Mouse (Mus musculus): ENCODE results near the gene Cdkn1a. TPM values are rescaled to one million over a fixed set of nuclear protein-coding genes. Genes with fewer than 3 reads are reported as not detected.
"Not testable (repeated sequence)": the region's sequence is repeated elsewhere in the genome, so short reads cannot be mapped to it uniquely, and the experiment has no call there.

Cdkn1a gene
- polyA plus RNA-seq, 1 experiment from 2014 or later = 115 TPM

- 79% methylated on average over 8 of the region's 8 CpGs for WGBS
Measured at GRCm38 (mm10) chr17:29099076-29099475, 8.3 kb downstream of the Cdkn1a start.

GRCm38 (mm10) chr17:29100627-29101026 is 9.9 kb downstream of the Cdkn1a start:
- H3K9ac ChIP-seq = no peak overlapping the region
- H3K4me2 ChIP-seq = no peak overlapping the region
- 96% methylated on average over 7 of the region's 7 CpGs for WGBS
- H3K4me1 ChIP-seq (replicated peaks) = peaks cover 2% of the 10 kb centered on the region; the same call in 1 of the 2 replicates
- no peaks in the 10 kb centered on the region for H3K27me3 ChIP-seq
- no peak for ATAC-seq (ENCODE audit: low FRiP score, low read depth)
- no peak overlapping the region for H3K4me3 ChIP-seq
- H3K27ac ChIP-seq (replicated peaks) = no peak overlapping the region
- no peaks in the 10 kb centered on the region for H3K9me3 ChIP-seq
- peaks cover 9% of the 10 kb centered on the region; the same call in 1 of the 2 replicates for H3K36me3 ChIP-seq

More at GRCm38 (mm10) chr17:29099076-29099475, 8.3 kb downstream of the Cdkn1a start:
- Histone ChIP-seq H3K27me3 (no peaks in the 10 kb centered on the region), H3K9me3 (no peaks in the 10 kb centered on the region), H3K27ac (replicated peaks) (no peak overlapping the region), H3K4me1 (replicated peaks) (peaks cover 12% of the 10 kb centered on the region), H3K9ac (no peak overlapping the region), H3K4me2 (no peak overlapping the region), H3K36me3 (peaks cover 9% of the 10 kb centered on the region; the same call in 1 of the 2 replicates), H3K4me3 (no peak overlapping the region)
- no peak for ATAC-seq (ENCODE audit: low FRiP score, low read depth)

- H3K36me3 ChIP-seq; H3K4me3 ChIP-seq; H3K4me1 ChIP-seq (replicated peaks); ATAC-seq (ENCODE audit: low FRiP score, low read depth); H3K27me3 ChIP-seq; H3K4me2 ChIP-seq; H3K27ac ChIP-seq (replicated peaks); H3K9me3 ChIP-seq; H3K9ac ChIP-seq: not testable (repeated sequence)
- WGBS = 84% methylated on average over 6 of the region's 6 CpGs
Measured at GRCm38 (mm10) chr17:29110356-29110755, 19.6 kb downstream of the Cdkn1a start.

GRCm38 (mm10) chr17:29111332-29111731 is 20.6 kb downstream of the Cdkn1a start:
- H3K4me3 ChIP-seq = no peak overlapping the region
- H3K27ac ChIP-seq (replicated peaks) = no peak overlapping the region
- no peaks in the 10 kb centered on the region for H3K36me3 ChIP-seq
- H3K4me1 ChIP-seq (replicated peaks) = no peaks in the 10 kb centered on the region
- 91% methylated on average over 5 of the region's 5 CpGs for WGBS
- no peak overlapping the region for H3K4me2 ChIP-seq
- H3K9me3 ChIP-seq = no peaks in the 10 kb centered on the region
- H3K27me3 ChIP-seq = no peaks in the 10 kb centered on the region
- no peak overlapping the region for H3K9ac ChIP-seq
- ATAC-seq (ENCODE audit: low FRiP score, low read depth) = no peak

GRCm38 (mm10) chr17:29113591-29114352 is 23.0 kb downstream of the Cdkn1a start, which contains the start of gene Rab44:
Gene Rab44, plus strand, starts transcription at chr17:29114145.
- Histone ChIP-seq H3K36me3 (no peaks in the 10 kb centered on the region), H3K27ac (replicated peaks) (no peak within 1 kb of the TSS), H3K9me3 (no peaks in the 10 kb centered on the region), H3K9ac (no peak within 1 kb of the TSS), H3K4me1 (replicated peaks) (no peaks in the 10 kb centered on the region), H3K4me3 (no peak within 1 kb of the TSS), H3K27me3 (no peaks in the 10 kb centered on the region), H3K4me2 (no peak within 1 kb of the TSS)
- 94% methylated on average over 13 of the region's 13 CpGs for WGBS
- ATAC-seq (ENCODE audit: low FRiP score, low read depth) = no peak

- no peak overlapping the region for H3K9ac ChIP-seq
- no peaks in the 10 kb centered on the region for H3K4me1 ChIP-seq (replicated peaks)
- WGBS = 79% methylated on average over 12 of the region's 12 CpGs
- H3K9me3 ChIP-seq = no peaks in the 10 kb centered on the region
- no peak overlapping the region for H3K4me2 ChIP-seq
- no peak overlapping the region for H3K4me3 ChIP-seq
- H3K27me3 ChIP-seq = no peaks in the 10 kb centered on the region
- H3K36me3 ChIP-seq = no peaks in the 10 kb centered on the region
- no peak overlapping the region for H3K27ac ChIP-seq (replicated peaks)
- no peak for ATAC-seq (ENCODE audit: low FRiP score, low read depth)
Measured at GRCm38 (mm10) chr17:29116023-29116422, 25.2 kb downstream of the Cdkn1a start.

DNA sequence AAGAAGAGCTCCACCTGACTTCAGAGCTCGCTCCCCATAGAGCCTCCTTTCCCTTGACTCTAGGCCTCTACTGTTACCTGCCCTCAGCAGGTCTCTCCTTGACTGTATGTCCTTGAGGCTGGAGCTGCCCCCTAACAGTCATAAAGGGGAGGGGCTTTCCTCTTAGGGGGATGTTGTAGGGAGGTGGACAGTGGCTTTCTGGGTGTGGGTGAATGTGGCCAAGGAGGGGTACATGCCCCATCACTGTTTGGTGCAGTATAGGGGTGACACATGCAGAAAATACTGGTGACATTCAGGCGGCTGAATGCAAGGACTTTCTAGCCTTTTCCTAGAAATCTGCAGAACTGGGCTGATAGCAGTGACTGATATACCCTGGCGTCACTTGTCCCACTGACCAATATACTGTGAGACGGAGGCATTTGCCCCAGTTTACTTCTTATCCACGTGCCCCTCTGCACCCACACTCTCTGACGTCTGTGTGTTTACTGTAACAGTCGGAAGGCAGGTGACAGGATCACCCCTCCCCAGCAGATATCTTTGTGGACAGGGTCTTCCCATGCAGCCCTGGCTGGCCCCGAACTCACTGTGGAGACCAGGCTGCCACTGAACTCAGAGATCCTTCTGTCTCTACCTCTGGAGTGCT is 26.4 kb downstream of the Cdkn1a start:
- ATAC-seq (ENCODE audit: low FRiP score, low read depth) = no peak
- Histone ChIP-seq H3K36me3 (no peaks in the 10 kb centered on the region), H3K27ac (replicated peaks) (no peak overlapping the region), H3K27me3 (no peaks in the 10 kb centered on the region), H3K4me2 (no peak overlapping the region), H3K9ac (no peak overlapping the region), H3K4me3 (no peak overlapping the region), H3K9me3 (no peaks in the 10 kb centered on the region), H3K4me1 (replicated peaks) (no peaks in the 10 kb centered on the region)
- WGBS = 74% methylated on average over 8 of the region's 8 CpGs

GRCm38 (mm10) chr17:29118057-29118456 is 27.3 kb downstream of the Cdkn1a start:
- Histone ChIP-seq H3K4me1 (replicated peaks) (no peaks in the 10 kb centered on the region), H3K4me3 (no peak overlapping the region), H3K9ac (no peak overlapping the region), H3K27ac (replicated peaks) (no peak overlapping the region), H3K27me3 (no peaks in the 10 kb centered on the region), H3K36me3 (no peaks in the 10 kb centered on the region), H3K9me3 (no peaks in the 10 kb centered on the region), H3K4me2 (no peak overlapping the region)
- 57% methylated on average over 5 of the region's 5 CpGs for WGBS
- ATAC-seq (ENCODE audit: low FRiP score, low read depth) = no peak

DNA sequence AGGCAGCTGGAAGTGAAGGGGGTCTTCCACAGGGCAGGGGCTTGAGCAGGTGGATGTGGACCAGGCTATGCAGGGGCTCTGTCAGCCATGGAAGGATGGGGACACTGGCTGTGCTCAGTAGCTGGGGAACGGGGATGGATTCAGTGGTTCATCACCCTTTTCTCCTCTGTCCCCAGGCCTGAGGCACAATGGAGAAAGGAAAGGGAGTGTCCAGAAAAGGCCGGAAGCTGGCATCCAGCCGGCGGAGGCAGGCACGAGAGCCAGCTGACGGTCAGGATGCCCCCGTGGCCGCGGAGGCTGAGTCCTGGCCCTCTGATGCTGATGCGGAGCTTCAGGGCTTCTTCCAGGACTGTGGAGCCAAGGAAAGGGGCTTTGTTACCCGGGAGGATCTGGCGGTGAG is 29.9 kb downstream of the Cdkn1a start:
- no peak for ATAC-seq (ENCODE audit: low FRiP score, low read depth)
- H3K9me3 ChIP-seq = no peaks in the 10 kb centered on the region
- 41% methylated on average over 12 of the region's 12 CpGs for WGBS
- no peak overlapping the region for H3K9ac ChIP-seq
- no peaks in the 10 kb centered on the region for H3K4me1 ChIP-seq (replicated peaks)
- no peak overlapping the region for H3K27ac ChIP-seq (replicated peaks)
- H3K4me3 ChIP-seq = no peak overlapping the region
- H3K4me2 ChIP-seq = no peak overlapping the region
- H3K27me3 ChIP-seq = no peaks in the 10 kb centered on the region
- H3K36me3 ChIP-seq = no peaks in the 10 kb centered on the region

DNA sequence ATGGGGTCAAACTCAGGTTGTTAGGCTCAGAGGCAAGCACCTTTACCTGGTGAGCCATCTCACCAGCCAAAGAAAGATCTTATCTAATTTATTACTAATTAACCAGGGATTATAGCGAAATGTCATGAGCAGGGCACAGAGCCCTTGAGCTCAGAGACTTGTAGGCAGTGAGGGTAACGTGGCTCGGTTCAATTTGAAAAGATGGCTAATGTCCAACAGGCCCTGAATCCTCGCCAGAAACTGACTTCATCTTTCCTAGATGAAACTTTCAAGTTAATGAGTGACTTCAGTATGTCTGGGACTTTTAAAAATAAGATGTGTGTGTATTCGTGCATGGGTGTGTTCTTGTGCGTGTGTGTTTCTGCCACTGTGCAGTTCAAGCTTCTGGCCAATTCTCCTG is 32.0 kb downstream of the Cdkn1a start:
- Histone ChIP-seq H3K36me3 (no peaks in the 10 kb centered on the region), H3K9me3 (no peaks in the 10 kb centered on the region), H3K4me2 (no peak overlapping the region), H3K27ac (replicated peaks) (no peak overlapping the region), H3K4me3 (no peak overlapping the region), H3K9ac (no peak overlapping the region), H3K4me1 (replicated peaks) (no peaks in the 10 kb centered on the region), H3K27me3 (no peaks in the 10 kb centered on the region)
- 70% methylated on average over 6 of the region's 6 CpGs for WGBS
- ATAC-seq (ENCODE audit: low FRiP score, low read depth) = no peak

DNA sequence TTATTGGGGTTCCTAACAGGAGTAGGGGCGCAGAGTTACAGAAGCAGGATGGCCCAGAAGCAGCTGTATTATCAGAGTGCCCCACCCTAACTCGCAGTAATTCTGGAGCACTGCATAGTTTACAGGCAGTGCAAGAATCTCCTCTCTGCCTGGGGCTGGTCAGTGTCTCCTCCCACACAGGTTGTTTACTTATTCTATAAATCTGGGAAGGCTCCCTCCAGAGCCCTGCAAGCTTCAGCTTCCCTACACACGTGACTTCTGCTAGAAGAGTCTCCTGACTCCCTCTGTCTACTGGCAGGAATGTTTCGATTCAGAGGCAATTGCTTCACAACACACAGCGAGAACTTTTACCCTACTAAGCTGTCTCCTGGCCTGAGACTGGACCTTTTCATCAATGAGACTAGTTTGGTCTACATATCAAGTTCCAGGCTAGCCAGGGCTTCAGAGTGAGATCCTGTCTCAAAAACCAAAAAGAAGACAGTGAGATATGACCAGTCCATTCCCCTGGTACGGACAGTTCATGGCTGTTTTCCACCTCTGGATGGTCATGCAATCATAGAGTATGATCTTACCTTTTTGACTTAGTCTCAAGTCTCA is 32.9 kb downstream of the Cdkn1a start:
- no peak for ATAC-seq (ENCODE audit: low FRiP score, low read depth)
- H3K4me1 ChIP-seq (replicated peaks) = no peaks in the 10 kb centered on the region
- H3K4me3 ChIP-seq = no peak overlapping the region
- no peak overlapping the region for H3K4me2 ChIP-seq
- H3K9me3 ChIP-seq = no peaks in the 10 kb centered on the region
- H3K36me3 ChIP-seq = no peaks in the 10 kb centered on the region
- 77% methylated on average over 6 of the region's 6 CpGs for WGBS
- H3K27ac ChIP-seq (replicated peaks) = no peak overlapping the region
- no peak overlapping the region for H3K9ac ChIP-seq
- H3K27me3 ChIP-seq = no peaks in the 10 kb centered on the region

DNA sequence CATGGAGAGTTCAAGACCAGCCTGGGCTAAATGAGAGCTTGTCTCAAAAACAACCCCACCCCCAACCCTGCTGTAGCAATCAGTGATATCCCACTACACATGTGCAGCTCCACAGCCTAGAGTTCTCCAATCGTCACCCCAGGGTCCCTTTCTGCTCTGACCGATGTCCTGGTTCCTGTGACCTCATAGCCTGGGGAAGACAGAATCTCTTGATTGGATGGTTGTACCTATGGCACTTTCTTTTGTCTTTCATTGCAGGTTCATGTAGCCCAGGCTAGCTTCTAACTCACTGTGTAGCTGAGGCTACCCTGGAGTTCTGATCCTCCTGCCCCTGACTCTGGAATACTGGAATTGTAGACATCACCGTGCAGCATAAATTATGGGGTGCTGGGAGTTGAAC is 35.8 kb downstream of the Cdkn1a start:
- Histone ChIP-seq H3K4me2 (no peak overlapping the region), H3K9ac (no peak overlapping the region), H3K9me3 (no peaks in the 10 kb centered on the region), H3K4me3 (no peak overlapping the region), H3K27me3 (no peaks in the 10 kb centered on the region), H3K36me3 (no peaks in the 10 kb centered on the region), H3K27ac (replicated peaks) (no peak overlapping the region), H3K4me1 (replicated peaks) (no peaks in the 10 kb centered on the region)
- 96% methylated on average over 3 of the region's 3 CpGs for WGBS
- ATAC-seq (ENCODE audit: low FRiP score, low read depth) = no peak

Data from hindbrain, embryonic 15.5 days (tissue).